Mouse (Mus musculus) limb, embryonic 14.5 days (tissue): ENCODE measurements around the gene Ppp3r1. TPM values are rescaled to one million over a fixed set of nuclear protein-coding genes. Genes with fewer than 3 reads are reported as not detected.

Experiments used
- ATAC-seq: fragments of 200-750 bp; cut with Nextera tagmentation; 2 replicates; pipeline ENCODE4 v1.8.0; 2017; ENCODE audit warnings: low read depth, moderate number of reproducible peaks, moderate TSS enrichment; ENCODE audit not compliant: low FRiP score
- DNase-seq: peaks from one replicate; pipeline ENCODE4 v3.0.0-alpha.2; 2015; ENCODE audit warnings: low spot score
- H3K27ac ChIP-seq: fragments of 300-500 bp; sonication (generic); replicated peaks from 2 replicates; pipeline ENCODE4 v1.5.1; 2014; ENCODE audit warnings: low read depth, mild to moderate bottlenecking, low read length, moderate library complexity, mixed read lengths
- H3K27me3 ChIP-seq: fragments of 300-500 bp; sonication (generic); 2 replicates; pipeline ENCODE4 v1.6.1; 2014; ENCODE audit warnings: low read length, mixed read lengths; ENCODE audit not compliant: control insufficient read depth, insufficient read depth
- H3K36me3 ChIP-seq: fragments of 300-500 bp; sonication (generic); 2 replicates; pipeline ENCODE4 v1.6.1; 2014; ENCODE audit warnings: mild to moderate bottlenecking, low read length, moderate library complexity, mixed read lengths; ENCODE audit not compliant: control insufficient read depth, insufficient read depth
- H3K4me1 ChIP-seq: fragments of 300-500 bp; sonication (generic); 2 replicates; pipeline ENCODE4 v1.6.1; 2014; ENCODE audit warnings: antibody characterized with exemption, low read length, mixed read lengths; ENCODE audit not compliant: control insufficient read depth, insufficient read depth
- H3K4me2 ChIP-seq: fragments of 300-500 bp; sonication (generic); replicated peaks from 2 replicates; pipeline ENCODE4 v1.6.1; 2014; ENCODE audit warnings: low read depth, mild to moderate bottlenecking, low read length, moderate library complexity; ENCODE audit not compliant: severe bottlenecking
- H3K4me3 ChIP-seq: fragments of 300-500 bp; sonication (generic); replicated peaks from 2 replicates; pipeline ENCODE4 v1.5.1; 2014; ENCODE audit warnings: low read length
- H3K9ac ChIP-seq: fragments of 300-500 bp; sonication (generic); 2 replicates; pipeline ENCODE4 v1.6.1; 2014; ENCODE audit warnings: mild to moderate bottlenecking, low read depth, low read length, moderate library complexity; ENCODE audit not compliant: severe bottlenecking
- H3K9me3 ChIP-seq: fragments of 300-500 bp; sonication (generic); 2 replicates; pipeline ENCODE4 v1.6.1; 2016; ENCODE audit warnings: low read length; ENCODE audit not compliant: control insufficient read depth
- POLR2A ChIP-seq: fragments of 200-500 bp; IDR thresholded peaks from 2 replicates; pipeline ENCODE4 v1.8.0; 2012; ENCODE audit warnings: inconsistent platforms, mild to moderate bottlenecking, moderate library complexity, borderline replicate concordance; ENCODE audit not compliant: insufficient read depth, insufficient read length; ENCODE audit errors: extremely low read depth
- WGBS: fragments of 180-500 bp; shearing (Covaris S2); extraction: QIAGEN DNeasy Blood & Tissue Kit; methylation state at CpG from one replicate; pipeline ENCODE4 v1.1.7; 2014; 5-methylcytosine and 5-hydroxymethylcytosine counted together
- polyA plus RNA-seq, 2 experiments: library from polyadenylated mRNA; depleted of rRNA in 1 of 2; stranded (reverse) in 1 of 2; unstranded in 1 of 2; fragments of >200 nt; fragmentation: Nextera tagmentation in 1 of 2; extraction: Ambion mirVana in 1 of 2; gene quantifications; 2 replicates each; pipeline versions ENCODE4 v1.2.1 to v1.2.3; 2012 to 2014

The Ppp3r1 gene
- polyA plus RNA-seq, 2 experiments, result 61.8 to 93.1 TPM

GRCm38 (mm10) chr11:17159738-17160241, 727 bp downstream of the Ppp3r1 start:
- ATAC-seq (no peak; the same call in 1 of the 2 replicates), DNase-seq (peak; percentile 11)
- Histone ChIP-seq H3K36me3 (no peaks in the 10 kb centered on the region), H3K27me3 (no peaks in the 10 kb centered on the region), H3K4me2 (peak overlapping the region; percentile 72), H3K9ac (peak overlapping the region; percentile 97), H3K4me3 (peak overlapping the region; percentile 95), H3K9me3 (no peaks in the 10 kb centered on the region), H3K27ac (peak overlapping the region; percentile 94), H3K4me1 (peaks cover 23% of the 10 kb centered on the region)
- WGBS, result under 1% methylated on average over 27 of the region's 46 CpGs
- TF ChIP-seq POLR2A, result no peak

- peak; percentile 85 for DNase-seq
- no peak for TF ChIP-seq POLR2A
- H3K27ac ChIP-seq, result peak overlapping the region; percentile 94
- H3K4me3 ChIP-seq, result peak overlapping the region; percentile 95
- ATAC-seq, result no peak
- H3K4me1 ChIP-seq, result peaks cover 23% of the 10 kb centered on the region
- H3K27me3 ChIP-seq, result no peaks in the 10 kb centered on the region
- H3K4me2 ChIP-seq, result peak overlapping the region; percentile 72
- H3K36me3 ChIP-seq, result no peaks in the 10 kb centered on the region
- 1% methylated on average over 12 of the region's 12 CpGs for WGBS
- H3K9ac ChIP-seq, result peak overlapping the region; percentile 97
- H3K9me3 ChIP-seq, result no peaks in the 10 kb centered on the region
Measured at GRCm38 (mm10) chr11:17160242-17160641, 1.2 kb downstream of the Ppp3r1 start.

GRCm38 (mm10) chr11:17163956-17164355, 4.9 kb downstream of the Ppp3r1 start:
- ATAC-seq (no peak), DNase-seq (no peak)
- Histone ChIP-seq H3K9me3 (no peaks in the 10 kb centered on the region), H3K27ac (no peak overlapping the region), H3K9ac (no peak overlapping the region), H3K36me3 (no peaks in the 10 kb centered on the region), H3K4me3 (no peak overlapping the region), H3K4me2 (no peak overlapping the region), H3K27me3 (no peaks in the 10 kb centered on the region), H3K4me1 (peaks cover 20% of the 10 kb centered on the region)
- 86% methylated on average over 1 of the region's 1 CpGs for WGBS
- TF ChIP-seq POLR2A, result no peak

- Histone ChIP-seq H3K27ac (no peak overlapping the region), H3K4me1 (peaks cover 13% of the 10 kb centered on the region), H3K4me3 (no peak overlapping the region), H3K36me3 (no peaks in the 10 kb centered on the region), H3K9ac (no peak overlapping the region), H3K27me3 (no peaks in the 10 kb centered on the region), H3K9me3 (no peaks in the 10 kb centered on the region), H3K4me2 (no peak overlapping the region)
- ATAC-seq (no peak), DNase-seq (no peak)
- 83% methylated on average over 7 of the region's 7 CpGs for WGBS
- no peak for TF ChIP-seq POLR2A
Measured at GRCm38 (mm10) chr11:17166627-17167026, 7.6 kb downstream of the Ppp3r1 start.

- ATAC-seq, result no peak
- H3K36me3 ChIP-seq, result peaks cover 3% of the 10 kb centered on the region
- H3K4me2 ChIP-seq, result no peak overlapping the region
- DNase-seq, result no peak
- peaks cover 3% of the 10 kb centered on the region; the same call in 1 of the 2 replicates for H3K4me1 ChIP-seq
- no peaks in the 10 kb centered on the region for H3K27me3 ChIP-seq
- H3K9me3 ChIP-seq, result no peaks in the 10 kb centered on the region
- no peak for TF ChIP-seq POLR2A
- no peak overlapping the region for H3K27ac ChIP-seq
- no peak overlapping the region for H3K9ac ChIP-seq
- no peak overlapping the region for H3K4me3 ChIP-seq
- 76% methylated on average over 2 of the region's 2 CpGs for WGBS
Measured at GRCm38 (mm10) chr11:17169262-17169661, 10.2 kb downstream of the Ppp3r1 start.
